Mouse (Mus musculus) myocyte (in vitro differentiated cells): ENCODE measurements around the gene Miip.

Source experiments
- MAX ChIP-seq: IDR thresholded peaks from one replicate; pipeline ENCODE4 v1.6.1; 2011; ENCODE audit warnings: low read depth, mild to moderate bottlenecking, control low read depth
- MYOG ChIP-seq, 3 experiments: IDR thresholded peaks; one replicate each; pipeline ENCODE4 v1.6.1; 2011; ENCODE audit warnings: control low read depth in 2 of 3, low read depth in 2 of 3, mild to moderate bottlenecking in 2 of 3; ENCODE audit not compliant: insufficient read length in 2 of 3, control insufficient read depth in 1 of 3, insufficient read depth in 1 of 3
- SRF ChIP-seq: IDR thresholded peaks from one replicate; pipeline ENCODE4 v1.6.1; 2011; ENCODE audit warnings: low read depth; ENCODE audit not compliant: control insufficient read depth, insufficient read length
- TCF3 ChIP-seq: IDR thresholded peaks from one replicate; pipeline ENCODE4 v1.6.1; 2011; ENCODE audit warnings: low read depth, control low read depth; ENCODE audit not compliant: insufficient read length
- USF1 ChIP-seq: IDR thresholded peaks from one replicate; pipeline ENCODE4 v1.6.1; 2011; ENCODE audit warnings: low read depth, mild to moderate bottlenecking, control low read depth, moderate library complexity

- TF ChIP-seq MYOG (IDR thresholded peaks at IDR 0.05; ENCODE audit: control insufficient read depth in 1 of 3, insufficient read depth in 1 of 3, insufficient read length in 2 of 3, low read depth in 2 of 3) = no peak
- TF ChIP-seq USF1 = no peak
- TF ChIP-seq TCF3 = no peak
- no peak for TF ChIP-seq SRF
- TF ChIP-seq MAX = no peak
Measured at GRCm38 (mm10) chr4:147903601-147904000, 35.0 kb upstream of the Miip start.
